Mouse (Mus musculus) testis, adult 2 months (tissue): ENCODE data around the gene Kif5a.

Experiments used
- CTCF ChIP-seq: fragments of 200-500 bp; IDR thresholded peaks from 2 replicates; pipeline ENCODE4 v1.5.1; 2012; ENCODE audit warnings: low read depth, mild to moderate bottlenecking, inconsistent platforms, low read length, moderate library complexity; ENCODE audit not compliant: control insufficient read depth, insufficient read depth, insufficient replicate concordance
- POLR2A ChIP-seq: fragments of 200-500 bp; IDR thresholded peaks from 2 replicates; pipeline ENCODE4 v1.6.1; 2012; ENCODE audit warnings: low read depth, mild to moderate bottlenecking, inconsistent platforms, low read length, moderate library complexity; ENCODE audit not compliant: control insufficient read depth

DNA sequence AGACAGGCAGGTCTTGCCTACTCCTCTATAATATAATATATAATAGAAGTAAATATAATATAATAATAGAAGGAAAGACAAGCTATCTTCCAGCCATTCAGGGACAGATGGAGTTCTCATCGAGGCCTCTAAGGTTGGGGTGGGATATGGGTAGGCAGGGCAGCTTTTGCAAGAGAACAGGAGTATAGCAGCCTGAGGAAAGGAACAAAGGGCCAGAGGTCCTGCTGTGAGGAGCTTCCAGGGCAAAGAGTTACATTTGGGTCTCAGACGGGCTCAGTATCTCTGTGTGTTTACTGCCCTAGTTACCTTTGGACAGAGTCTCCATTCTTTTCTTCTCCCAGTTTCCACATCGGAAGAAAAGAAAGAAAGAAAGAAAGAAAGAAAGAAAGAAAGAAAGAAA lies 483 bp upstream of the Kif5a start:
- TF ChIP-seq CTCF (no peak), POLR2A (no peak)
